Mouse (Mus musculus) stomach, postnatal 0 days (tissue): ENCODE data around the gene Tpsb2.

Experiments
- CTCF ChIP-seq: IDR thresholded peaks from 2 replicates; pipeline ENCODE4 v1.5.1; 2016; ENCODE audit warnings: antibody characterized with exemption, low read depth, mild to moderate bottlenecking, moderate library complexity
- EP300 ChIP-seq: optimal IDR thresholded peaks from 2 replicates; pipeline ENCODE3; 2016; ENCODE audit warnings: antibody characterized with exemption

- TF ChIP-seq CTCF (no peak), EP300 (no peak)
Observed at GRCm38 (mm10) chr17:25414209-25414608, 48.1 kb downstream of the Tpsb2 start.
